Comparison of ENCODE assay signal across 28 mouse cellular contexts in the genomic region with DNA sequence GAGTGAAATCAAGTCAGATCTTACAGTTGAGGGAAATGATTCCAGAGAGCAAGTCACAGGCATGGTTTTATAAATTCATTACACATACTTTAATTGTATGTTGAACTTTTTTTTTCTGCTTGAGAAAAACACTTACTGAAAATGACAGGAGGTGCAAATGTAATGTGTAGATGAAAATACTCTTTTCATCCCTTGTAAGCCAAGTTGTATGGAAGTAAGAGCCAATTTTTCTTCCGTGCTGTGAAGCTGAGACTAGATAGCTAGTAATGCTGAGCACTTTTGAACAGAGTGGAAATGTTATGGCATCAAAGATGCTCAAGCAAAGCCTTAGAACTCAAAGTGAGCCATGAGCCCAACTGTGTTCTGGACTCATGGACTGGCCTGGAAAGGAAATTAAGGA.
"Had no signal": no experiment of that assay in that cellular context is flagged by ENCODE, and none has a peak within 500 bp of the region (broad histone marks: within the 10 kb centered on the region; RNA-seq: fewer than 3 reads in every experiment).

No protein-coding gene starts in this region.

- H3K4me1 ChIP-seq: heart, embryonic 10.5 days; heart, embryonic 12.5 days; hindbrain, embryonic 10.5 days; hindbrain, embryonic 12.5 days; intestine, embryonic 15.5 days; limb, embryonic 10.5 days; limb, embryonic 12.5 days; liver, embryonic 13.5 days; liver, embryonic 15.5 days had no signal

- H3K4me3 ChIP-seq: gastrocnemius, adult 2 months; heart, embryonic 10.5 days; heart, embryonic 12.5 days; hindbrain, embryonic 10.5 days; hindbrain, embryonic 12.5 days; intestine, embryonic 15.5 days; layer of hippocampus, adult 2 months; left cerebral cortex, adult 2 months; limb, embryonic 10.5 days; limb, embryonic 12.5 days; liver, embryonic 13.5 days; liver, embryonic 15.5 days had no signal

- H3K4me2 ChIP-seq: heart, embryonic 12.5 days; hindbrain, embryonic 12.5 days; hindbrain, embryonic 14.5 days; intestine, embryonic 15.5 days; limb, embryonic 12.5 days; liver, embryonic 11.5 days; liver, embryonic 13.5 days; liver, embryonic 15.5 days had no signal

- H3K27me3 ChIP-seq: heart, embryonic 12.5 days; hindbrain, embryonic 12.5 days; intestine, embryonic 15.5 days; limb, embryonic 12.5 days; liver, embryonic 13.5 days; liver, embryonic 15.5 days had no signal

- DNase-seq: gastrocnemius, adult 2 months; gastrocnemius, postnatal 10 days; gastrocnemius, postnatal 25 days; heart, adult 18-20 months; heart, postnatal 10 days; heart, postnatal 4 days; kidney, adult 18-20 months; kidney, adult 8-10 months; kidney, postnatal 10 days; kidney, postnatal 25 days; kidney, postnatal 4 days; liver; liver, embryonic 13.5 days had no signal

- H3K9ac ChIP-seq: heart, embryonic 12.5 days; hindbrain, embryonic 12.5 days; hindbrain, embryonic 14.5 days; intestine, embryonic 15.5 days; limb, embryonic 12.5 days; liver, embryonic 13.5 days; liver, embryonic 15.5 days had no signal

- H3K9me3 ChIP-seq: heart, embryonic 10.5 days; heart, embryonic 12.5 days; hindbrain, embryonic 10.5 days; hindbrain, embryonic 12.5 days; intestine, embryonic 15.5 days; limb, embryonic 10.5 days; limb, embryonic 12.5 days; liver, embryonic 13.5 days; liver, embryonic 15.5 days had no signal

- ATAC-seq: hindbrain, embryonic 16.5 days; inflammation-experienced regulatory T-cells, adult 6 months; intestine, embryonic 15.5 days; intestine, postnatal 0 days had no signal

- H3K36me3 ChIP-seq: heart, embryonic 10.5 days; heart, embryonic 12.5 days; hindbrain, embryonic 10.5 days; hindbrain, embryonic 12.5 days; intestine, embryonic 15.5 days; limb, embryonic 10.5 days; limb, embryonic 12.5 days; liver, embryonic 13.5 days; liver, embryonic 15.5 days had no signal

- H3K27ac ChIP-seq: gastrocnemius, adult 2 months; heart, embryonic 10.5 days; hindbrain, embryonic 10.5 days; hindbrain, embryonic 12.5 days; hindbrain, embryonic 14.5 days; intestine, embryonic 15.5 days; layer of hippocampus, adult 2 months; left cerebral cortex, adult 2 months; limb, embryonic 10.5 days; limb, embryonic 12.5 days; liver, embryonic 13.5 days; liver, embryonic 15.5 days had no signal
